Mouse (Mus musculus) forebrain, postnatal 0 days (tissue): ENCODE data around the gene Nfam1. TPM values are rescaled to one million over a fixed set of nuclear protein-coding genes. Genes with fewer than 3 reads are reported as not detected.

Experiments used
- ATAC-seq: fragments of 200-750 bp; cut with Nextera tagmentation; 2 replicates; pipeline ENCODE4 v1.8.0; 2017; ENCODE audit warnings: mild to moderate bottlenecking, moderate library complexity
- DNase-seq: peaks from one replicate; pipeline ENCODE4 v3.0.0-alpha.2; 2015
- H3K27ac ChIP-seq: fragments of 300-500 bp; sonication (generic); 2 replicates; pipeline ENCODE4 v1.5.1; 2014; ENCODE audit warnings: low read depth, mild to moderate bottlenecking, antibody characterized with exemption, low read length, moderate library complexity, mixed read lengths
- H3K27me3 ChIP-seq: fragments of 300-500 bp; sonication (generic); 2 replicates; pipeline ENCODE4 v1.6.1; 2014; ENCODE audit warnings: mild to moderate bottlenecking, low read length, mixed read lengths; ENCODE audit not compliant: insufficient read depth
- H3K36me3 ChIP-seq: fragments of 300-500 bp; sonication (generic); 2 replicates; pipeline ENCODE4 v1.6.1; 2014; ENCODE audit warnings: mild to moderate bottlenecking, moderate library complexity; ENCODE audit not compliant: insufficient read depth
- H3K4me1 ChIP-seq: fragments of 300-500 bp; sonication (generic); 2 replicates; pipeline ENCODE4 v1.6.1; 2014; ENCODE audit warnings: antibody characterized with exemption; ENCODE audit not compliant: insufficient read depth
- H3K4me2 ChIP-seq: fragments of 300-500 bp; sonication (generic); 2 replicates; pipeline ENCODE4 v1.6.1; 2014; ENCODE audit warnings: low read depth, mild to moderate bottlenecking, moderate library complexity
- H3K4me3 ChIP-seq: fragments of 300-500 bp; sonication (generic); 2 replicates; pipeline ENCODE4 v1.5.1; 2014; ENCODE audit warnings: low read depth, low read length, mixed read lengths
- H3K9ac ChIP-seq: fragments of 300-500 bp; sonication (generic); 2 replicates; pipeline ENCODE4 v1.6.1; 2014; ENCODE audit warnings: mild to moderate bottlenecking
- H3K9me3 ChIP-seq: fragments of 300-500 bp; sonication (generic); 2 replicates; pipeline ENCODE4 v1.6.1; 2016; ENCODE audit warnings: low read length
- CTCF ChIP-seq: sonication (generic); IDR thresholded peaks from 2 replicates; pipeline ENCODE4 v1.5.1; 2016; ENCODE audit warnings: antibody characterized with exemption, control low read depth, low read depth
- WGBS: fragments of 180-500 bp; shearing (Covaris S2); extraction: QIAGEN DNeasy Blood & Tissue Kit; methylation state at CpG from one replicate; pipeline ENCODE4 v1.1.7; 2014; 5-methylcytosine and 5-hydroxymethylcytosine counted together
- polyA plus RNA-seq: library from polyadenylated mRNA; unstranded; fragments of >200 nt; fragmentation: Nextera tagmentation; extraction: Ambion mirVana; gene quantifications from 2 replicates; pipeline ENCODE4 v1.2.1, GENCODE M21; 2015
- total RNA-seq: library from RNA; depleted of rRNA; stranded (reverse); fragments of >200 nt; gene quantifications from 2 replicates; pipeline ENCODE4 v1.2.3, GENCODE M21; 2014

The Nfam1 gene
- total and polyA plus RNA-seq, 2 experiments from 2014 or later = 1.8 to 2.9 TPM

- Histone ChIP-seq H3K9ac (no peak overlapping the region), H3K9me3 (no peaks in the 10 kb centered on the region), H3K36me3 (no peaks in the 10 kb centered on the region), H3K27ac (peak overlapping the region; percentile 70), H3K27me3 (no peaks in the 10 kb centered on the region), H3K4me2 (no peak overlapping the region), H3K4me1 (peaks cover 24% of the 10 kb centered on the region), H3K4me3 (no peak overlapping the region)
- no peak for TF ChIP-seq CTCF
- 47% methylated on average over 5 of the region's 6 CpGs for WGBS
- ATAC-seq (no peak), DNase-seq (no peak)
Observed at GRCm38 (mm10) chr15:82969206-82969721, 63.8 kb downstream of the Nfam1 start.

GRCm38 (mm10) chr15:82968449-82968848, 64.7 kb downstream of the Nfam1 start:
- H3K4me1 ChIP-seq = peaks cover 26% of the 10 kb centered on the region
- peak overlapping the region; percentile 70 for H3K27ac ChIP-seq
- ATAC-seq (peak; percentile 92), DNase-seq (peak; percentile 91)
- H3K27me3 ChIP-seq = no peaks in the 10 kb centered on the region
- H3K4me2 ChIP-seq = peak overlapping the region; percentile 44
- H3K9me3 ChIP-seq = no peaks in the 10 kb centered on the region
- WGBS = 2% methylated on average over 22 of the region's 22 CpGs
- H3K4me3 ChIP-seq = no peak overlapping the region
- no peaks in the 10 kb centered on the region for H3K36me3 ChIP-seq
- peak; percentile 41 for TF ChIP-seq CTCF
- H3K9ac ChIP-seq = peak overlapping the region; percentile 23; the same call in 1 of the 2 replicates

GRCm38 (mm10) chr15:82967947-82968346, 65.2 kb downstream of the Nfam1 start:
- no peaks in the 10 kb centered on the region for H3K9me3 ChIP-seq
- WGBS = 27% methylated on average over 6 of the region's 6 CpGs
- peak overlapping the region; percentile 23; the same call in 1 of the 2 replicates for H3K9ac ChIP-seq
- no peak overlapping the region for H3K4me3 ChIP-seq
- peak overlapping the region; percentile 44 for H3K4me2 ChIP-seq
- peak overlapping the region; percentile 70 for H3K27ac ChIP-seq
- H3K27me3 ChIP-seq = no peaks in the 10 kb centered on the region
- no peak for ATAC-seq
- H3K36me3 ChIP-seq = no peaks in the 10 kb centered on the region
- DNase-seq = no peak
- no peak for TF ChIP-seq CTCF
- peaks cover 26% of the 10 kb centered on the region for H3K4me1 ChIP-seq

- H3K4me2 ChIP-seq = peak overlapping the region; percentile 91
- peak overlapping the region; percentile 79 for H3K9ac ChIP-seq
- no peaks in the 10 kb centered on the region for H3K36me3 ChIP-seq
- ATAC-seq = no peak
- 35% methylated on average over 14 of the region's 14 CpGs for whole genome bisulfite sequencing
- no peaks in the 10 kb centered on the region for H3K27me3 ChIP-seq
- H3K4me3 ChIP-seq = peak overlapping the region; percentile 63
- no peaks in the 10 kb centered on the region for H3K9me3 ChIP-seq
- peak overlapping the region; percentile 94 for H3K27ac ChIP-seq
- peaks cover 52% of the 10 kb centered on the region for H3K4me1 ChIP-seq
- DNase-seq = peak; percentile 38
- TF ChIP-seq CTCF = no peak; the same call in 1 of the 2 replicates
Observed at GRCm38 (mm10) chr15:82964266-82964825, 68.8 kb downstream of the Nfam1 start.

- H3K27ac ChIP-seq = peak overlapping the region; percentile 94
- ATAC-seq (peak; percentile 11; the same call in 1 of the 2 replicates), DNase-seq (peak; percentile 57)
- H3K9ac ChIP-seq = peak overlapping the region; percentile 79
- H3K4me2 ChIP-seq = peak overlapping the region; percentile 91
- no peaks in the 10 kb centered on the region for H3K9me3 ChIP-seq
- TF ChIP-seq CTCF = no peak
- H3K4me1 ChIP-seq = peaks cover 55% of the 10 kb centered on the region
- H3K36me3 ChIP-seq = no peaks in the 10 kb centered on the region
- peak overlapping the region; percentile 63 for H3K4me3 ChIP-seq
- under 1% methylated on average over 32 of the region's 82 CpGs for WGBS
- no peaks in the 10 kb centered on the region for H3K27me3 ChIP-seq
Observed at GRCm38 (mm10) chr15:82963556-82964156, 69.5 kb downstream of the Nfam1 start.

GRCm38 (mm10) chr15:82963090-82963489, 70.0 kb downstream of the Nfam1 start:
- no peaks in the 10 kb centered on the region for H3K27me3 ChIP-seq
- no peaks in the 10 kb centered on the region for H3K9me3 ChIP-seq
- peak overlapping the region; percentile 94 for H3K27ac ChIP-seq
- H3K4me3 ChIP-seq = peak overlapping the region; percentile 63
- peaks cover 52% of the 10 kb centered on the region for H3K4me1 ChIP-seq
- ATAC-seq (no peak), DNase-seq (peak; percentile 42)
- H3K9ac ChIP-seq = peak overlapping the region; percentile 79
- H3K4me2 ChIP-seq = peak overlapping the region; percentile 91
- 4% methylated on average over 37 of the region's 39 CpGs for WGBS
- H3K36me3 ChIP-seq = no peaks in the 10 kb centered on the region
- no peak for TF ChIP-seq CTCF

- TF ChIP-seq CTCF = no peak
- H3K4me1 ChIP-seq = peaks cover 47% of the 10 kb centered on the region
- no peak for ATAC-seq
Observed at GRCm38 (mm10) chr15:82962536-82962935, 70.6 kb downstream of the Nfam1 start.

More at GRCm38 (mm10) chr15:82962536-82962935, 70.6 kb downstream of the Nfam1 start:
- H3K4me3 ChIP-seq = peak overlapping the region; percentile 63
- H3K36me3 ChIP-seq = no peaks in the 10 kb centered on the region
- peak overlapping the region; percentile 79 for H3K9ac ChIP-seq
- H3K27ac ChIP-seq = peak overlapping the region; percentile 94
- WGBS = 37% methylated on average over 4 of the region's 4 CpGs
- peak overlapping the region; percentile 91 for H3K4me2 ChIP-seq
- no peaks in the 10 kb centered on the region for H3K9me3 ChIP-seq
- DNase-seq = no peak
- no peaks in the 10 kb centered on the region for H3K27me3 ChIP-seq
